Mouse (Mus musculus) neural tube, embryonic 11.5 days (tissue): Measurements from ENCODE around the gene Pigt. TPM values are rescaled to one million over a fixed set of nuclear protein-coding genes. Genes with fewer than 3 reads are reported as not detected.
A peak's percentile ranks its signal among the peaks of the same experiment; 100 is the strongest.

ENCODE experiments used
- ATAC-seq: fragments of 200-750 bp; cut with Nextera tagmentation; 2 replicates; pipeline ENCODE4 v1.8.0; 2017; ENCODE audit warnings: moderate number of reproducible peaks, mild to moderate bottlenecking, moderate TSS enrichment, moderate library complexity; ENCODE audit not compliant: insufficient read depth, low FRiP score, low TSS enrichment
- DNase-seq: peaks from one replicate; pipeline ENCODE4 v3.0.0-alpha.2; 2015; ENCODE audit warnings: low spot score
- H3K27ac ChIP-seq: fragments of 300-500 bp; sonication (generic); 2 replicates; pipeline ENCODE4 v1.5.1; 2014; ENCODE audit warnings: low read depth, mild to moderate bottlenecking, low read length
- H3K27me3 ChIP-seq: fragments of 300-500 bp; sonication (generic); 2 replicates; pipeline ENCODE4 v1.6.1; 2014; ENCODE audit warnings: mild to moderate bottlenecking, low read length, mixed read lengths; ENCODE audit not compliant: control insufficient read depth, insufficient read depth
- H3K36me3 ChIP-seq: fragments of 300-500 bp; sonication (generic); 2 replicates; pipeline ENCODE4 v1.6.1; 2014; ENCODE audit warnings: mild to moderate bottlenecking, low read length, moderate library complexity, mixed read lengths; ENCODE audit not compliant: control insufficient read depth, insufficient read depth
- H3K4me1 ChIP-seq: fragments of 300-500 bp; sonication (generic); 2 replicates; pipeline ENCODE4 v1.6.1; 2014; ENCODE audit warnings: low read length, mixed read lengths; ENCODE audit not compliant: control insufficient read depth, insufficient read depth
- H3K4me2 ChIP-seq: fragments of 300-500 bp; sonication (generic); 2 replicates; pipeline ENCODE4 v1.6.1; 2014; ENCODE audit warnings: low read depth, mild to moderate bottlenecking, moderate library complexity
- H3K4me3 ChIP-seq: fragments of 300-500 bp; sonication (generic); 2 replicates; pipeline ENCODE4 v1.5.1; 2014; ENCODE audit warnings: low read depth, low read length
- H3K9ac ChIP-seq: fragments of 300-500 bp; sonication (generic); 2 replicates; pipeline ENCODE4 v1.6.1; 2014; ENCODE audit warnings: mild to moderate bottlenecking, low read length
- H3K9me3 ChIP-seq: fragments of 300-500 bp; sonication (generic); 2 replicates; pipeline ENCODE4 v1.6.1; 2016; ENCODE audit warnings: low read length; ENCODE audit not compliant: control insufficient read depth
- WGBS: fragments of 180-500 bp; shearing (Covaris S2); extraction: QIAGEN DNeasy Blood & Tissue Kit; methylation state at CpG from one replicate; pipeline ENCODE4 v1.1.7; 2014; 5-methylcytosine and 5-hydroxymethylcytosine counted together
- polyA plus RNA-seq: library from polyadenylated mRNA; unstranded; fragments of >200 nt; fragmentation: Nextera tagmentation; extraction: Ambion mirVana; gene quantifications from 2 replicates; pipeline ENCODE4 v1.2.1, GENCODE M21; 2014

Pigt gene
- polyA plus RNA-seq, 1 experiment from 2014 or later = 57.4 TPM

GRCm38 (mm10) chr2:164497691-164498268 is 460 bp downstream of the Pigt start:
- Histone ChIP-seq H3K27ac (no peak overlapping the region), H3K9ac (peak overlapping the region; percentile 76), H3K4me2 (peak overlapping the region; percentile 95), H3K36me3 (peaks cover 6% of the 10 kb centered on the region; the same call in 1 of the 2 replicates), H3K27me3 (no peaks in the 10 kb centered on the region), H3K4me1 (peaks cover 8% of the 10 kb centered on the region), H3K4me3 (peak overlapping the region; percentile 89), H3K9me3 (no peaks in the 10 kb centered on the region)
- ATAC-seq (no peak), DNase-seq (no peak)
- 6% methylated on average over 21 of the region's 21 CpGs for WGBS

- H3K9ac ChIP-seq = no peak overlapping the region
- H3K9me3 ChIP-seq = no peaks in the 10 kb centered on the region
- H3K27me3 ChIP-seq = no peaks in the 10 kb centered on the region
- DNase-seq (no peak), ATAC-seq (no peak)
- H3K4me1 ChIP-seq = peaks cover 8% of the 10 kb centered on the region
- peaks cover 13% of the 10 kb centered on the region for H3K36me3 ChIP-seq
- WGBS = 79% methylated on average over 5 of the region's 5 CpGs
- H3K27ac ChIP-seq = no peak overlapping the region
- H3K4me3 ChIP-seq = no peak overlapping the region
- H3K4me2 ChIP-seq = no peak overlapping the region
Observed at GRCm38 (mm10) chr2:164499317-164499716, 2.0 kb downstream of the Pigt start.

- Histone ChIP-seq H3K4me3 (no peak overlapping the region), H3K36me3 (peaks cover 19% of the 10 kb centered on the region), H3K4me2 (no peak overlapping the region), H3K27ac (no peak overlapping the region), H3K9me3 (no peaks in the 10 kb centered on the region), H3K9ac (no peak overlapping the region), H3K4me1 (peaks cover 8% of the 10 kb centered on the region), H3K27me3 (no peaks in the 10 kb centered on the region)
- no peak for DNase-seq
- whole genome bisulfite sequencing = 77% methylated on average over 7 of the region's 7 CpGs
- no peak for ATAC-seq
Observed at GRCm38 (mm10) chr2:164500511-164500910, 3.2 kb downstream of the Pigt start.

- no peak for DNase-seq
Observed at GRCm38 (mm10) chr2:164504919-164505318, 7.6 kb downstream of the Pigt start.

GRCm38 (mm10) chr2:164505619-164506347 is 8.5 kb downstream of the Pigt start:
- H3K36me3 ChIP-seq = peaks cover 19% of the 10 kb centered on the region
- ATAC-seq = no peak
- no peaks in the 10 kb centered on the region for H3K4me1 ChIP-seq

More at GRCm38 (mm10) chr2:164504919-164505318, 7.6 kb downstream of the Pigt start:
- H3K9me3 ChIP-seq = no peaks in the 10 kb centered on the region
- 92% methylated on average over 3 of the region's 3 CpGs for WGBS
- ATAC-seq = no peak
- no peaks in the 10 kb centered on the region for H3K4me1 ChIP-seq
- no peak overlapping the region for H3K4me3 ChIP-seq
- peaks cover 22% of the 10 kb centered on the region for H3K36me3 ChIP-seq
- H3K9ac ChIP-seq = no peak overlapping the region
- no peak overlapping the region for H3K4me2 ChIP-seq
- no peak overlapping the region for H3K27ac ChIP-seq
- H3K27me3 ChIP-seq = no peaks in the 10 kb centered on the region

GRCm38 (mm10) chr2:164507811-164508210 is 10.5 kb downstream of the Pigt start:
- Histone ChIP-seq H3K9me3 (no peaks in the 10 kb centered on the region), H3K4me3 (no peak overlapping the region), H3K36me3 (peaks cover 16% of the 10 kb centered on the region), H3K27me3 (no peaks in the 10 kb centered on the region), H3K27ac (no peak overlapping the region), H3K9ac (no peak overlapping the region), H3K4me2 (no peak overlapping the region), H3K4me1 (no peaks in the 10 kb centered on the region)
- no peak for DNase-seq
- WGBS = 82% methylated on average over 19 of the region's 19 CpGs
- ATAC-seq = no peak

More at GRCm38 (mm10) chr2:164505619-164506347, 8.5 kb downstream of the Pigt start:
- 95% methylated on average over 4 of the region's 4 CpGs for WGBS
- Histone ChIP-seq H3K4me3 (no peak overlapping the region), H3K27ac (no peak overlapping the region), H3K9me3 (no peaks in the 10 kb centered on the region), H3K4me2 (no peak overlapping the region), H3K27me3 (no peaks in the 10 kb centered on the region), H3K9ac (no peak overlapping the region)
- no peak for DNase-seq

- H3K4me3 ChIP-seq = no peak overlapping the region
- H3K4me2 ChIP-seq = no peak overlapping the region
- H3K9ac ChIP-seq = no peak overlapping the region
- H3K36me3 ChIP-seq = peaks cover 3% of the 10 kb centered on the region; the same call in 1 of the 2 replicates
- no peak overlapping the region for H3K27ac ChIP-seq
- H3K9me3 ChIP-seq = no peaks in the 10 kb centered on the region
- WGBS = 54% methylated on average over 4 of the region's 5 CpGs
- H3K4me1 ChIP-seq = no peaks in the 10 kb centered on the region
- ATAC-seq (no peak), DNase-seq (no peak)
- no peaks in the 10 kb centered on the region for H3K27me3 ChIP-seq
Observed at GRCm38 (mm10) chr2:164510621-164511190, 13.4 kb downstream of the Pigt start.

GRCm38 (mm10) chr2:164512121-164512909 is 15.0 kb downstream of the Pigt start:
- ATAC-seq (no peak), DNase-seq (no peak)
- no peaks in the 10 kb centered on the region for H3K4me1 ChIP-seq
- no peak overlapping the region for H3K9ac ChIP-seq
- H3K27me3 ChIP-seq = no peaks in the 10 kb centered on the region
- H3K27ac ChIP-seq = no peak overlapping the region
- no peaks in the 10 kb centered on the region for H3K36me3 ChIP-seq
- H3K4me3 ChIP-seq = no peak overlapping the region
- no peaks in the 10 kb centered on the region for H3K9me3 ChIP-seq
- WGBS = 79% methylated on average over 11 of the region's 14 CpGs
- no peak overlapping the region for H3K4me2 ChIP-seq
